Mouse (Mus musculus) E14TG2a.4 (cell line): ENCODE results near the gene Rnf216.
A peak's percentile ranks its signal among the peaks of the same experiment; 100 is the strongest.

Source experiments
- H3K27me3 ChIP-seq: 2 replicates; pipeline ENCODE4 v1.6.1; 2014; ENCODE audit warnings: low read length, control low read depth; ENCODE audit not compliant: insufficient read depth
- H3K36me3 ChIP-seq: 2 replicates; pipeline ENCODE4 v1.6.1; 2014; ENCODE audit warnings: low read length, control low read depth; ENCODE audit not compliant: insufficient read depth
- H3K4me1 ChIP-seq: replicated peaks from 2 replicates; pipeline ENCODE4 v1.6.1; 2014; ENCODE audit warnings: low read depth, low read length, control low read depth
- H3K4me3 ChIP-seq: replicated peaks from 2 replicates; pipeline ENCODE4 v1.5.1; 2014; ENCODE audit warnings: mild to moderate bottlenecking, low read length
- H3K9me3 ChIP-seq: 2 replicates; pipeline ENCODE4 v1.6.1; 2014; ENCODE audit warnings: low read length, control low read depth
- CTCF ChIP-seq: conservative IDR thresholded peaks from 2 replicates; pipeline ENCODE4 v1.5.1; 2014; ENCODE audit warnings: low read length
- NANOG ChIP-seq: IDR thresholded peaks from 2 replicates; pipeline ENCODE4 v1.6.1; 2014; ENCODE audit warnings: borderline replicate concordance, low read length, mixed read lengths
- POU5F1 ChIP-seq: IDR thresholded peaks from 2 replicates; pipeline ENCODE4 v1.6.1; 2014; ENCODE audit warnings: low read length, borderline replicate concordance

Rnf216 gene

DNA sequence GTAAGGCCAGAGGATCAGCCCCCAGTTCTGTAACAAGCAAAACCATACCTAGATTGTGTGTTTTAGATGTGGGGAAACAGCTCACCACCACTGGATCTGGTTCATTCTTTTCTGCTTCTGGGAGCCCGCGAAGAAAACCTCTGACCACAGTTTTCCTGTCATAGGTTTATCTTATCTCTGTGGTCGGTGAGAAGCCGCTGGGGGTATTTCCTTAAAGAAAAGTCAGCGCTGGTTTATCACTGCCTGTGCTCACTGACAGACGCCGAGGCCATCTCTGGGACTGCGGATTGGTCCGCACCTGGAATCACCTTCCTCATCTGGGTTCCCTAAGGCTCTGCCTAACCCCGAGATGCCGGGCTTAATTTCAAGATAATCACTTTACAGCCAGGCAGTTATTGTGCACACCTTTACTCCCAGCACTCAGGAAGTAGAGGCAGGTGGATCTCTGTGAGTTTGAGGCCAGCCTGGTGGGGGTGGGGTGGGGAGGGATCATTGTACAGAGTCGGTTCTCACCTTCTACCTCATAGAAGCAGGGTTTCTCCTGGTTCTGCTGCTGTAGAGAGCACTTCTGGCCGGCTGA, 20.2 kb upstream of the Rnf216 start:
- peaks cover 13% of the 10 kb centered on the region for H3K4me1 ChIP-seq
- TF ChIP-seq NANOG = no peak
- TF ChIP-seq CTCF = no peak
- TF ChIP-seq POU5F1 = no peak
- H3K36me3 ChIP-seq = peaks cover 3% of the 10 kb centered on the region
- H3K9me3 ChIP-seq = peaks cover 68% of the 10 kb centered on the region
- H3K4me3 ChIP-seq = no peak overlapping the region
- H3K27me3 ChIP-seq = no peaks in the 10 kb centered on the region

DNA sequence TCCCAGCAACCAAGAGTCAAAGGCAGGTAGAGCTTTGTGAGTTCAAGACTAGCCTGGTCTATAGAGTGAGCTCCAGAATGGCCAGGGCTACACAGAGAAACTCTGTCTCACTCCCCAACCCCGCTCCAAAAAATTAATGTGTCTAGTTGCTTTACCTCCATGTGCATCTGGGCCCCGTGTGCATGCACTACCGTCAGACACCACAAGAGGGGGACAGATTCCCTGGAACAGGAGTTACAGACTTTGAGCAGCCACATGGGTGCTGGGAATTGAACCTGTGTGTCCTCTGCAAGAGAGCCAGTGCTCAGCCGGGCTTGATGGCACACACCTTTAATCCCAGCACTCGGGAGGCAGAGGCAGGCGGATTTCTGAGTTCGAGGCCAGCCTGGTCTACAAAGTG, 17.5 kb upstream of the Rnf216 start:
- TF ChIP-seq CTCF (peak; percentile 70), POU5F1 (no peak)
- H3K4me1 ChIP-seq = peaks cover 15% of the 10 kb centered on the region
- H3K4me3 ChIP-seq = no peak overlapping the region
- H3K36me3 ChIP-seq = peaks cover 3% of the 10 kb centered on the region
- peaks cover 79% of the 10 kb centered on the region for H3K9me3 ChIP-seq
- H3K27me3 ChIP-seq = no peaks in the 10 kb centered on the region

DNA sequence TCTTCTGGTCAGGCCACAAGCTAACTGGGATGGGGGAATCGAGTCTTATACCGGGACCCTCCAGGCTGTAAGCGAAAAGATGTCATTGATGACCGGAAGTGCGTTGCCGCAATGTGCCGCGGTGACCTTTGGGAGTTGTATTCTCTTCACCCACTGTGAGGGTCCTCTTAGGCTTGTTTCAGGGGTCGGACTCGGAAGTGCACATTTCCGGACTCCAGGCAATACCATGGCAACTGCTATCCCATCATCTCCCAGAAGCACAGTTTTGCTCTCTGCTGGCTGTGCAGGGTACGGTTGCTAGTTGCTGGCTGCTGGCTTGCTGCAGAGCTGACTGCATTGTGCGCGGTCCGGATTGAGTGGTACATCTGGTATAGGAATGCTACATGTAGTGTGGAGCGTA, 16.3 kb upstream of the Rnf216 start:
- Histone ChIP-seq H3K4me1 (peaks cover 28% of the 10 kb centered on the region), H3K36me3 (no peaks in the 10 kb centered on the region; the same call in 1 of the 2 replicates), H3K27me3 (no peaks in the 10 kb centered on the region), H3K4me3 (no peak overlapping the region), H3K9me3 (peaks cover 71% of the 10 kb centered on the region)
- TF ChIP-seq POU5F1 = 0 out of 2 replicates have a peak, but pooled peaks have one; percentile 23
- TF ChIP-seq NANOG = no peak

DNA sequence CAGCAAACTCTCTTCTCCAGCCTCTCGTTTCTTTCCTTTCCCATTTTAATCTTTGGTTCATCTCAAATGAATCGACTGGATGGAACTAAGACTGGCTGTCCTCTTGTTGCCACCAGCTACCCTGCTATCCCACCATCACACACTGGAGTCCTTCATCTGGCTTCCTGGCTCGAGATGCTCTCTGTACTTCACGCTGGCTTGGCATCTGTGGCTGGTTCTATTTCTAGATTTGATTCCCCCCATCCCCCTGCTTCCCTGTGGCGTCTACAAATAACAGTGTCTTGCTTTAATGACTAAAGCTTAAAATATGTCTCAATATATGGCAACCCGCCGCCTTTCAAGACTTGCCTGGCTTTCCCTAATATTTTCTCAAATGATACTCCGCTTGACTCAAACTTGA, 15.0 kb upstream of the Rnf216 start:
- Histone ChIP-seq H3K4me1 (peaks cover 39% of the 10 kb centered on the region), H3K27me3 (no peaks in the 10 kb centered on the region), H3K36me3 (no peaks in the 10 kb centered on the region; the same call in 1 of the 2 replicates), H3K4me3 (no peak overlapping the region), H3K9me3 (peaks cover 66% of the 10 kb centered on the region)
- no peak for TF ChIP-seq POU5F1
- TF ChIP-seq CTCF = no peak
- TF ChIP-seq NANOG = no peak

DNA sequence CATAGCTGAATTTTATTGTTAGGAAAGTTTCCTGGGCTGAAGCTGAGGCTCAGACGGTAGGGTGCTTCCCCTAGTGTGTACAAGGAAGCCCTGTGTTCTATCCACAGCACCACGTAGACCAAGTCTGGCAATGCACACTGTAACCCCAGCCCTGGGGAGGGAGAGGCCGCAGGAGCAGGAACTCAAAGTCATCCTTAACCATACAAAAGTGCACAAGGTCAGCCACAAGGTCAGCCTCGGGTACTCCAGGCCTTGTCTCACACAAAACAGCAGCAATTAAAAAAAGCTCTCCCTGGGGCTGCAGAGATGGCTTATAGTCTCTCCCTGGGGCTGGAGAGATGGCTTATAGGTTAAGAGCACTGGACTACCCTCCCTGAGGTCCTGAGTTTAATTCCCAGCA, 14.1 kb upstream of the Rnf216 start:
- H3K27me3 ChIP-seq = no peaks in the 10 kb centered on the region
- peaks cover 48% of the 10 kb centered on the region for H3K4me1 ChIP-seq
- no peak for TF ChIP-seq CTCF
- TF ChIP-seq POU5F1 = no peak
- TF ChIP-seq NANOG = no peak
- no peak overlapping the region for H3K4me3 ChIP-seq
- peaks cover 59% of the 10 kb centered on the region for H3K9me3 ChIP-seq
- no peaks in the 10 kb centered on the region; the same call in 1 of the 2 replicates for H3K36me3 ChIP-seq

DNA sequence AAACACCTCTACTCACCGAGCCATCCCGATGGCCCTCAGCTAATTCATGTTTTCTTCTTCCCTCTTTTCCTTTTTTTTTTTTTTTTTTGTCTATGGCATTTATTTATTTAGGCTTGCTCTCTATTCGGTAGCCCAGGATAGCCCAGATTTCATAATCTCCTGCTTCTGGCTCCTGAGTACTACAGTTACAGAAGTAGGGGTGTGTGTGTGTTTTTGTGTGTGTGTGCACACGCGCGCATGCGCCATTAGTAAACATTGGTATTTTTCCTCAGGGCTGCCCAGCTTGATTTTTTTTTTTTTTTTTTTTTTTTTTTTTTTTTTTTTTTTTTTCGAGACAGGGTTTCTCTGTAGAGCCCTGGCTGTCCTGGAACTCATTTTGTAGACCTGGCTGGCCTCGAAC, 13.3 kb upstream of the Rnf216 start:
- H3K4me3 ChIP-seq = no peak overlapping the region
- no peaks in the 10 kb centered on the region for H3K27me3 ChIP-seq
- no peaks in the 10 kb centered on the region; the same call in 1 of the 2 replicates for H3K36me3 ChIP-seq
- H3K4me1 ChIP-seq = peaks cover 57% of the 10 kb centered on the region
- peaks cover 52% of the 10 kb centered on the region for H3K9me3 ChIP-seq
- TF ChIP-seq CTCF = no peak
- TF ChIP-seq POU5F1 = no peak
- TF ChIP-seq NANOG = no peak

DNA sequence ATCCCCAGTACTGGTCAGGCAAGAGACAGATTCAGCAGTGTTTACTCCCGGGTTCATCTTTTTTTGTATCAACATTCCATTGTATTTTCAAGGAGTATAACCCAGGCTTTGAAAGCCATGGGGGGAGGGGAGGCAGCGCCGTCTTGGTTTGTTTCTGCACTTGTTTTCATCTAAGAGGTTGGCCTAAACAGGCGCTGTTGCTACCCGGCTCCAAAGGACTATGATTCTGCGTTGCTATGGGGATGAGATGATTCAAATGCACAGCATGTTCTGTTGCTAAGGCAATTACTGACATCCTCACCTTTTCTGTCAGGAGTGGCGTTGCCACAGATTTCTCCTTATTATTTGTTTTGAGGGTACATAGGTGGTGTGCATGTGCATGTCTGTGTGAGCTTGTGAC, 12.8 kb upstream of the Rnf216 start:
- peaks cover 61% of the 10 kb centered on the region for H3K4me1 ChIP-seq
- no peak for TF ChIP-seq POU5F1
- no peak for TF ChIP-seq NANOG
- TF ChIP-seq CTCF = no peak
- H3K4me3 ChIP-seq = no peak overlapping the region; the same call in 1 of the 2 replicates
- H3K27me3 ChIP-seq = no peaks in the 10 kb centered on the region
- peaks cover 47% of the 10 kb centered on the region for H3K9me3 ChIP-seq
- H3K36me3 ChIP-seq = no peaks in the 10 kb centered on the region; the same call in 1 of the 2 replicates

DNA sequence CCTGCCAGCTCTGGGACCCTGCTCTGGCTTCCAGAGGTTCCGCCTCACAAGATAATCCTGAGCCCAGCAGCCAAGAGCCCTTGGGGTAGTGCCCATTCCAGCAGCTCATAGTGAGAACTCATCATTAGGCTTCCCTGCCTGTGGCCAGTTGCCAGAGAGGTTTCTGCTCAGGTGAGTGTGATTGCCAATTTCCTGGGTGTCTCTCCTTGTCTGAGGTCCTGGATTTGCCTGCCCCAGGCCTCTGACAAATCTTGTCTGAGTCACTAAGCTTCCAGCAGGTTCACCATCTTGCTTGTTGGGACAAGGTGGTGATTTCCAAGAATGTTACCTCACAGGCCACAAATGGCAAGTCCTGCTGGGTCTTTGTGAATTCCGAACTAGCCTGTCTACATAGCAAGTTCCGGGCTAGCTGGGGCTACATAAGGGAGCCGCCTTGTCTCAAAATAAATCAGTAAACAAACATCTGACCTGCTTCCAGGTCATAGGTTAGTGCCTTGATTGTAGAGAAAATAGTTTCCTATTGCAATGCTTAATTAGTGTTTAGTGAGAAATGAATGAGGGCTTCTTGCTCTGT, 12.1 kb upstream of the Rnf216 start:
- H3K36me3 ChIP-seq = no peaks in the 10 kb centered on the region; the same call in 1 of the 2 replicates
- H3K27me3 ChIP-seq = no peaks in the 10 kb centered on the region
- H3K4me3 ChIP-seq = no peak overlapping the region
- no peak for TF ChIP-seq POU5F1
- TF ChIP-seq NANOG = no peak
- no peak for TF ChIP-seq CTCF
- H3K9me3 ChIP-seq = peaks cover 42% of the 10 kb centered on the region
- H3K4me1 ChIP-seq = peaks cover 68% of the 10 kb centered on the region

DNA sequence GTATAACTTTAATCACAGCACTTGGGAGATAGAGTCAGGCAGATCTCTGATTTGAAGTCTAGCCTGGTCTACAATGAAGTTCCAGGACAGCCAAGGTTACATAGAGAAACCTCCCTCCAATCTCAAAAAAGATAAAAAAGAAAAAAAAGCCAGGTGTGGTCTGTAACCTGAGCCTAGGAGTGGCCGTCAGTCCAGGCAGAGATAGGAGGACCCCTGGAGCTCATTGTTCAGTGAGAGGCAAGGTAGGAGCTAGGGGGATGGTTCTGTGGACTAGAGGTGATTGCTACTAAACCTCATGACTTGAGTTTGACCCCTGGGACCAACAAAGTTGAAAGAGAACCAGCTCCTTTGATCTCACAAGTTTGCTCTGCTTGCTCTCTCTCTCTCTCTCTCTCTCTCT, 9.9 kb upstream of the Rnf216 start:
- Histone ChIP-seq H3K27me3 (no peaks in the 10 kb centered on the region), H3K9me3 (peaks cover 19% of the 10 kb centered on the region), H3K4me1 (peaks cover 76% of the 10 kb centered on the region), H3K36me3 (no peaks in the 10 kb centered on the region), H3K4me3 (peak overlapping the region; percentile 45)
- TF ChIP-seq CTCF (no peak), NANOG (peak; percentile 49; the same call in 1 of the 2 replicates), POU5F1 (no peak)
